Mouse (Mus musculus): ENCODE data around the gene Nrbp1. TPM values are rescaled to one million over a fixed set of nuclear protein-coding genes. Genes with fewer than 3 reads are reported as not detected.
A peak's percentile ranks its signal among the peaks of the same experiment; 100 is the strongest.
"Not testable (repeated sequence)": the region's sequence is repeated elsewhere in the genome, so short reads cannot be mapped to it uniquely, and the experiment has no call there.

Nrbp1 gene
- polyA plus RNA-seq, 1 experiment from 2014 or later: 136 TPM

- WGBS: 95% methylated on average over 19 of the region's 19 CpGs
- DNase-seq (ENCODE audit: extremely low spot score, low spot score): no peak
- Histone ChIP-seq H3K4me3 (peak overlapping the region; percentile 85; the same call in 1 of the 2 replicates), H3K27me3 (ENCODE audit: poor library complexity, severe bottlenecking) (no peaks in the 10 kb centered on the region), H3K36me3 (replicated peaks) (peaks cover 85% of the 10 kb centered on the region), H3K4me1 (peaks cover 27% of the 10 kb centered on the region), H3K27ac (no peak overlapping the region), H3K9me3 (peaks cover 6% of the 10 kb centered on the region)
Observed at GRCm38 (mm10) chr5:31199321-31199892, 41.3 kb upstream of the Nrbp1 start.

GRCm38 (mm10) chr5:31199893-31200292, 40.8 kb upstream of the Nrbp1 start:
- Histone ChIP-seq H3K9me3 (peaks cover 6% of the 10 kb centered on the region), H3K4me3 (peak overlapping the region; percentile 85), H3K27me3 (ENCODE audit: poor library complexity, severe bottlenecking) (no peaks in the 10 kb centered on the region), H3K4me1 (peaks cover 23% of the 10 kb centered on the region), H3K27ac (no peak overlapping the region), H3K36me3 (replicated peaks) (peaks cover 85% of the 10 kb centered on the region)
- 91% methylated on average over 9 of the region's 9 CpGs for WGBS
- DNase-seq (ENCODE audit: extremely low spot score, low spot score): no peak

GRCm38 (mm10) chr5:31200327-31200768, 40.3 kb upstream of the Nrbp1 start:
- H3K4me1 ChIP-seq: peaks cover 23% of the 10 kb centered on the region
- WGBS: 90% methylated on average over 27 of the region's 27 CpGs
- no peaks in the 10 kb centered on the region for H3K27me3 ChIP-seq (ENCODE audit: poor library complexity, severe bottlenecking)
- no peak overlapping the region for H3K27ac ChIP-seq
- peaks cover 85% of the 10 kb centered on the region for H3K36me3 ChIP-seq (replicated peaks)
- H3K4me3 ChIP-seq: peak overlapping the region; percentile 85
- DNase-seq (ENCODE audit: extremely low spot score, low spot score): peak; percentile 34
- H3K9me3 ChIP-seq: peaks cover 6% of the 10 kb centered on the region

GRCm38 (mm10) chr5:31201042-31201741, 39.5 kb upstream of the Nrbp1 start:
- Histone ChIP-seq H3K36me3 (replicated peaks) (peaks cover 85% of the 10 kb centered on the region), H3K4me3 (peak overlapping the region; percentile 85), H3K27me3 (ENCODE audit: poor library complexity, severe bottlenecking) (no peaks in the 10 kb centered on the region), H3K4me1 (peaks cover 23% of the 10 kb centered on the region), H3K9me3 (peaks cover 6% of the 10 kb centered on the region), H3K27ac (peak overlapping the region; percentile 96)
- DNase-seq (ENCODE audit: extremely low spot score, low spot score): no peak
- 23% methylated on average over 13 of the region's 13 CpGs for WGBS

GRCm38 (mm10) chr5:31201742-31202590, 38.7 kb upstream of the Nrbp1 start, which contains the start of gene Zfp513:
Zfp513 (minus strand) TSS chr5:31202303.
- DNase-seq (ENCODE audit: extremely low spot score, low spot score): peak; percentile 98
- Histone ChIP-seq H3K27me3 (ENCODE audit: poor library complexity, severe bottlenecking) (no peaks in the 10 kb centered on the region), H3K36me3 (replicated peaks) (peaks cover 83% of the 10 kb centered on the region), H3K4me1 (peaks cover 23% of the 10 kb centered on the region), H3K4me3 (peak within 1 kb of the TSS; percentile 85), H3K27ac (peak within 1 kb of the TSS; percentile 96), H3K9me3 (peaks cover 6% of the 10 kb centered on the region)
- WGBS: under 1% methylated on average over 53 of the region's 53 CpGs

- no peaks in the 10 kb centered on the region for H3K27me3 ChIP-seq (ENCODE audit: poor library complexity, severe bottlenecking)
- H3K9me3 ChIP-seq: peaks cover 6% of the 10 kb centered on the region
- WGBS: 83% methylated on average over 7 of the region's 7 CpGs
- peak overlapping the region; percentile 96 for H3K27ac ChIP-seq
- H3K4me1 ChIP-seq: peaks cover 23% of the 10 kb centered on the region
- DNase-seq (ENCODE audit: extremely low spot score, low spot score): no peak
- H3K4me3 ChIP-seq: peak overlapping the region; percentile 85
- peaks cover 83% of the 10 kb centered on the region for H3K36me3 ChIP-seq (replicated peaks)
Observed at GRCm38 (mm10) chr5:31202933-31203332, 37.7 kb upstream of the Nrbp1 start.

- H3K4me1 ChIP-seq: peaks cover 23% of the 10 kb centered on the region
- H3K36me3 ChIP-seq (replicated peaks): peaks cover 83% of the 10 kb centered on the region
- H3K27me3 ChIP-seq (ENCODE audit: poor library complexity, severe bottlenecking): no peaks in the 10 kb centered on the region
- no peak overlapping the region for H3K27ac ChIP-seq
- no peak overlapping the region for H3K4me3 ChIP-seq
- no peak for DNase-seq (ENCODE audit: extremely low spot score, low spot score)
- WGBS: 94% methylated on average over 2 of the region's 2 CpGs
- H3K9me3 ChIP-seq: peaks cover 6% of the 10 kb centered on the region
Observed at GRCm38 (mm10) chr5:31203866-31204265, 36.8 kb upstream of the Nrbp1 start.

- no peaks in the 10 kb centered on the region for H3K27me3 ChIP-seq (ENCODE audit: poor library complexity, severe bottlenecking)
- DNase-seq (ENCODE audit: extremely low spot score, low spot score): no peak
Observed at GRCm38 (mm10) chr5:31204421-31204820, 36.2 kb upstream of the Nrbp1 start.

GRCm38 (mm10) chr5:31216554-31216953, 24.1 kb upstream of the Nrbp1 start:
- 88% methylated on average over 6 of the region's 6 CpGs for WGBS
- H3K27me3 ChIP-seq (ENCODE audit: poor library complexity, severe bottlenecking); DNase-seq (ENCODE audit: extremely low spot score, low spot score); H3K27ac ChIP-seq; H3K4me3 ChIP-seq; H3K9me3 ChIP-seq: not testable (repeated sequence)
- Histone ChIP-seq H3K4me1 (peaks cover 20% of the 10 kb centered on the region), H3K36me3 (replicated peaks) (peaks cover 20% of the 10 kb centered on the region)

More at GRCm38 (mm10) chr5:31204421-31204820, 36.2 kb upstream of the Nrbp1 start:
- Histone ChIP-seq H3K4me1 (peaks cover 23% of the 10 kb centered on the region), H3K36me3 (replicated peaks) (peaks cover 78% of the 10 kb centered on the region), H3K4me3 (no peak overlapping the region), H3K27ac (no peak overlapping the region), H3K9me3 (peaks cover 6% of the 10 kb centered on the region)
- WGBS: 95% methylated on average over 6 of the region's 6 CpGs

GRCm38 (mm10) chr5:31218294-31218693, 22.4 kb upstream of the Nrbp1 start:
- peak overlapping the region; percentile 14; the same call in 1 of the 2 replicates for H3K4me3 ChIP-seq
- H3K27ac ChIP-seq: no peak overlapping the region
- peaks cover 20% of the 10 kb centered on the region for H3K36me3 ChIP-seq (replicated peaks)
- no peak for DNase-seq (ENCODE audit: extremely low spot score, low spot score)
- 80% methylated on average over 7 of the region's 7 CpGs for WGBS
- H3K9me3 ChIP-seq: no peaks in the 10 kb centered on the region
- no peaks in the 10 kb centered on the region for H3K27me3 ChIP-seq (ENCODE audit: poor library complexity, severe bottlenecking)
- H3K4me1 ChIP-seq: peaks cover 23% of the 10 kb centered on the region

GRCm38 (mm10) chr5:31219070-31219469, 21.6 kb upstream of the Nrbp1 start:
- Histone ChIP-seq H3K4me3 (peak overlapping the region; percentile 84), H3K4me1 (peaks cover 23% of the 10 kb centered on the region), H3K36me3 (replicated peaks) (peaks cover 20% of the 10 kb centered on the region), H3K9me3 (no peaks in the 10 kb centered on the region), H3K27me3 (ENCODE audit: poor library complexity, severe bottlenecking) (no peaks in the 10 kb centered on the region), H3K27ac (no peak overlapping the region)
- WGBS: 12% methylated on average over 2 of the region's 2 CpGs
- no peak for DNase-seq (ENCODE audit: extremely low spot score, low spot score)

- H3K27me3 ChIP-seq (ENCODE audit: poor library complexity, severe bottlenecking): no peaks in the 10 kb centered on the region
- H3K36me3 ChIP-seq (replicated peaks): peaks cover 20% of the 10 kb centered on the region
- peaks cover 23% of the 10 kb centered on the region for H3K4me1 ChIP-seq
- DNase-seq (ENCODE audit: extremely low spot score, low spot score): no peak
- 2% methylated on average over 11 of the region's 11 CpGs for WGBS
- H3K27ac ChIP-seq: peak overlapping the region; percentile 98
- no peaks in the 10 kb centered on the region for H3K9me3 ChIP-seq
- peak overlapping the region; percentile 84 for H3K4me3 ChIP-seq
Observed at GRCm38 (mm10) chr5:31219474-31219873, 21.2 kb upstream of the Nrbp1 start.

Measured in forebrain, embryonic 10.5 days (tissue).